Mouse (Mus musculus): ENCODE data around the gene Hmg20a.

- TF ChIP-seq CTCF (IDR thresholded peaks at IDR 0.05; ENCODE audit: low read depth, low read length) (no peak), POLR2A (IDR thresholded peaks at IDR 0.05; ENCODE audit: insufficient read depth, low read length) (no peak)
These were observed 84.1 kb downstream of the Hmg20a start for GRCm38 (mm10) chr9:56502543-56502971.

All from ES-Bruce4 (cell line).